Mouse (Mus musculus) kidney, adult 10 weeks (tissue): ENCODE data around the gene Vcan. TPM values are rescaled to one million over a fixed set of nuclear protein-coding genes. Genes with fewer than 3 reads are reported as not detected.

ENCODE experiments used
- polyA plus RNA-seq: library from polyadenylated mRNA; stranded (reverse); fragments of 350-450 nt; fragmentation: Illumina TruSeq; extraction: RNeasy Lipid Tissue Mini Kit (QIAGEN cat#74804); gene quantifications from one replicate; pipeline ENCODE4 v1.2.3, GENCODE M21; 2014; ENCODE audit warnings: low read depth, low replicate concordance

Vcan gene
- 4.2 TPM for polyA plus RNA-seq

GRCm38 (mm10) chr13:89741766-89742685 lies at the start of gene Vcan:
Gene Vcan, minus strand, starts transcription at chr13:89742509.

Other genes with a start within 250 kb of the Vcan start
- 2.6 TPM for gene Hapln1, start 202.7 kb downstream of the Vcan start, polyA plus RNA-seq